Mouse (Mus musculus) lung, postnatal 10 days (tissue): ENCODE results near the gene Lgals3bp.
"Not testable (repeated sequence)": the region's sequence is repeated elsewhere in the genome, so short reads cannot be mapped to it uniquely, and the experiment has no call there.

Source experiments
- DNase-seq: peaks from one replicate; pipeline ENCODE4 v3.0.0; 2021

Gene Lgals3bp

GRCm38 (mm10) chr11:118399891-118400565, 1.9 kb downstream of the Lgals3bp start:
- peak; percentile 26 for DNase-seq

GRCm38 (mm10) chr11:118397806-118398530, 3.9 kb downstream of the Lgals3bp start:
- no peak for DNase-seq

- DNase-seq, result no peak
Measured at GRCm38 (mm10) chr11:118394538-118394937, 7.4 kb downstream of the Lgals3bp start.

GRCm38 (mm10) chr11:118393991-118394390, 7.9 kb downstream of the Lgals3bp start:
- no peak for DNase-seq

GRCm38 (mm10) chr11:118387816-118388215, 14.1 kb downstream of the Lgals3bp start:
- DNase-seq, result not testable (repeated sequence)

- DNase-seq, result peak; percentile 95
Measured at GRCm38 (mm10) chr11:118379251-118380009, 22.5 kb downstream of the Lgals3bp start.

GRCm38 (mm10) chr11:118378656-118379055, 23.2 kb downstream of the Lgals3bp start:
- DNase-seq, result no peak

GRCm38 (mm10) chr11:118376323-118376722, 25.6 kb downstream of the Lgals3bp start:
- DNase-seq, result not testable (repeated sequence)

GRCm38 (mm10) chr11:118375881-118376280, 26.0 kb downstream of the Lgals3bp start:
- no peak for DNase-seq

- DNase-seq, result no peak
Measured at GRCm38 (mm10) chr11:118375461-118375860, 26.4 kb downstream of the Lgals3bp start.

GRCm38 (mm10) chr11:118375006-118375405, 26.9 kb downstream of the Lgals3bp start:
- DNase-seq, result no peak

GRCm38 (mm10) chr11:118374506-118374905, 27.4 kb downstream of the Lgals3bp start:
- no peak for DNase-seq

- peak; percentile 41 for DNase-seq
Measured at GRCm38 (mm10) chr11:118372641-118373040, 29.3 kb downstream of the Lgals3bp start.

GRCm38 (mm10) chr11:118371876-118372275, 30.0 kb downstream of the Lgals3bp start:
- peak; percentile 1 for DNase-seq

- DNase-seq, result peak; percentile 0
Measured at GRCm38 (mm10) chr11:118369657-118370056, 32.2 kb downstream of the Lgals3bp start.

GRCm38 (mm10) chr11:118369251-118369650, 32.6 kb downstream of the Lgals3bp start:
- DNase-seq, result peak; percentile 3

GRCm38 (mm10) chr11:118368330-118368729, 33.6 kb downstream of the Lgals3bp start:
- DNase-seq, result peak; percentile 57

GRCm38 (mm10) chr11:118366559-118366958, 35.3 kb downstream of the Lgals3bp start:
- peak; percentile 1 for DNase-seq

- DNase-seq, result peak; percentile 3
Measured at GRCm38 (mm10) chr11:118366108-118366507, 35.8 kb downstream of the Lgals3bp start.

- DNase-seq, result peak; percentile 72
Measured at GRCm38 (mm10) chr11:118365171-118365570, 36.7 kb downstream of the Lgals3bp start.

- peak; percentile 1 for DNase-seq
Measured at GRCm38 (mm10) chr11:118364021-118364420, 37.9 kb downstream of the Lgals3bp start.

- peak; percentile 87 for DNase-seq
Measured at GRCm38 (mm10) chr11:118362971-118363518, 38.8 kb downstream of the Lgals3bp start.

GRCm38 (mm10) chr11:118362501-118362900, 39.4 kb downstream of the Lgals3bp start:
- peak; percentile 70 for DNase-seq
